Mouse (Mus musculus): ENCODE measurements around the gene Jazf1.

DNA sequence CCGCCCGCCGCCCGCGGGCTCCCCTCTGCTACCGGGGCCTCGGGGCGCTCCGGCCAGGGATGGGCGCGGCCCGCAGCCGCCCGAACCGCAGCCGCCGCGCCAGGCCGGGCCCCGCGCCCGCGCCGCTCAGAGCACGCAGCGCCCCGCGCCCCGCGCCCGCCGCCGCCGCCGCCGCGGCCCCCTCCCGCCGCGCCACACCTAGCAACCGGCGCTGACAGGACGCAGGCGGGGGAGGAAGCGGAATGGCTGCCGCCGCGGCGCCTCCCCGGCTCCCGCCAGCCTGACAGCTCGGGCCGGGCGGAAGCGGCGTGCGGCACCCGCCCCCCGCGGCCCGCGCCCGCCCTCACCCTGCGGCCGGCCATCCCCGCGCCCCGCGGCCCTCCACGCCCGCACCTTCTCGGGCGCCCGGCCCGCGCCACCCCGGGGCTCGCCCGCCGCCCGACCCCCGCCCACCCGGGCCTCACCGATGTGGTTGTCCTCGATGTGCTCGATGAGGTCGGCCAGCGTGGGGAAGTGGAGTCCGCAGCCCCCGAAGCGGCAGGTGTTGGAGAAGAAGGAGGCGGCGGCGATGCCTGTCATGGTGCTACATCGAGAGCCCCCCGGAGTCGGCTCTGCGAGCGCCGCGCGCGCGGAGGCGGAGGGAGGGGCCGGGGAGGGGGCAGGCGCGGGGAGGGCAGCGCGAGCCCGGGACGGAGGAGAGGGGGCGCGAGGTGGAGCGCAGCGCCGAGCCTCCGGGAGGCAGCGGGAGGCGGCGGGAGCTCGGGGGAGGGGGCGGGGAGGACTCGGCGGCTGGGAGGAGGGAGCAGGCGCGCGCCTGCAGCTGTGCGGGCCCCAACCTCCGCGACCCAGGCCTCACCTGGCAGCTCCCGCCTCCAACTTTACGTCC, at the start of gene Jazf1:
- no peak for TF ChIP-seq TAL1 (IDR thresholded peaks at IDR 0.05; ENCODE audit: low read length)
- TF ChIP-seq GATA1 (IDR thresholded peaks at IDR 0.05; ENCODE audit: low read length): no peak
